Mouse (Mus musculus) neural tube, embryonic 11.5 days (tissue): ENCODE measurements around the gene Tmem211. TPM values are rescaled to one million over a fixed set of nuclear protein-coding genes. Genes with fewer than 3 reads are reported as not detected.

Experiments
- ATAC-seq: fragments of 200-750 bp; cut with Nextera tagmentation; 2 replicates; pipeline ENCODE4 v1.8.0; 2017; ENCODE audit warnings: moderate number of reproducible peaks, mild to moderate bottlenecking, moderate TSS enrichment, moderate library complexity; ENCODE audit not compliant: insufficient read depth, low FRiP score, low TSS enrichment
- DNase-seq: peaks from one replicate; pipeline ENCODE4 v3.0.0-alpha.2; 2015; ENCODE audit warnings: low spot score
- H3K27ac ChIP-seq: fragments of 300-500 bp; sonication (generic); 2 replicates; pipeline ENCODE4 v1.5.1; 2014; ENCODE audit warnings: low read depth, mild to moderate bottlenecking, low read length
- H3K27me3 ChIP-seq: fragments of 300-500 bp; sonication (generic); 2 replicates; pipeline ENCODE4 v1.6.1; 2014; ENCODE audit warnings: mild to moderate bottlenecking, low read length, mixed read lengths; ENCODE audit not compliant: control insufficient read depth, insufficient read depth
- H3K36me3 ChIP-seq: fragments of 300-500 bp; sonication (generic); 2 replicates; pipeline ENCODE4 v1.6.1; 2014; ENCODE audit warnings: mild to moderate bottlenecking, low read length, moderate library complexity, mixed read lengths; ENCODE audit not compliant: control insufficient read depth, insufficient read depth
- H3K4me1 ChIP-seq: fragments of 300-500 bp; sonication (generic); 2 replicates; pipeline ENCODE4 v1.6.1; 2014; ENCODE audit warnings: low read length, mixed read lengths; ENCODE audit not compliant: control insufficient read depth, insufficient read depth
- H3K4me2 ChIP-seq: fragments of 300-500 bp; sonication (generic); 2 replicates; pipeline ENCODE4 v1.6.1; 2014; ENCODE audit warnings: low read depth, mild to moderate bottlenecking, moderate library complexity
- H3K4me3 ChIP-seq: fragments of 300-500 bp; sonication (generic); 2 replicates; pipeline ENCODE4 v1.5.1; 2014; ENCODE audit warnings: low read depth, low read length
- H3K9ac ChIP-seq: fragments of 300-500 bp; sonication (generic); 2 replicates; pipeline ENCODE4 v1.6.1; 2014; ENCODE audit warnings: mild to moderate bottlenecking, low read length
- H3K9me3 ChIP-seq: fragments of 300-500 bp; sonication (generic); 2 replicates; pipeline ENCODE4 v1.6.1; 2016; ENCODE audit warnings: low read length; ENCODE audit not compliant: control insufficient read depth
- WGBS: fragments of 180-500 bp; shearing (Covaris S2); extraction: QIAGEN DNeasy Blood & Tissue Kit; methylation state at CpG from one replicate; pipeline ENCODE4 v1.1.7; 2014; 5-methylcytosine and 5-hydroxymethylcytosine counted together
- polyA plus RNA-seq: library from polyadenylated mRNA; unstranded; fragments of >200 nt; fragmentation: Nextera tagmentation; extraction: Ambion mirVana; gene quantifications from 2 replicates; pipeline ENCODE4 v1.2.1, GENCODE M21; 2014

The Tmem211 gene
- polyA plus RNA-seq, 1 experiment from 2014 or later = not detected

- peaks cover 27% of the 10 kb centered on the region for H3K27me3 ChIP-seq
- 37% methylated on average over 5 of the region's 5 CpGs for whole genome bisulfite sequencing
- no peaks in the 10 kb centered on the region for H3K4me1 ChIP-seq
- no peaks in the 10 kb centered on the region for H3K9me3 ChIP-seq
- H3K4me2 ChIP-seq = no peak overlapping the region
- DNase-seq (no peak), ATAC-seq (no peak)
- no peak overlapping the region for H3K9ac ChIP-seq
- no peak overlapping the region for H3K4me3 ChIP-seq
- no peak overlapping the region for H3K27ac ChIP-seq
- H3K36me3 ChIP-seq = no peaks in the 10 kb centered on the region
Measured at GRCm38 (mm10) chr5:113287762-113288161, 61.1 kb downstream of the Tmem211 start.

DNA sequence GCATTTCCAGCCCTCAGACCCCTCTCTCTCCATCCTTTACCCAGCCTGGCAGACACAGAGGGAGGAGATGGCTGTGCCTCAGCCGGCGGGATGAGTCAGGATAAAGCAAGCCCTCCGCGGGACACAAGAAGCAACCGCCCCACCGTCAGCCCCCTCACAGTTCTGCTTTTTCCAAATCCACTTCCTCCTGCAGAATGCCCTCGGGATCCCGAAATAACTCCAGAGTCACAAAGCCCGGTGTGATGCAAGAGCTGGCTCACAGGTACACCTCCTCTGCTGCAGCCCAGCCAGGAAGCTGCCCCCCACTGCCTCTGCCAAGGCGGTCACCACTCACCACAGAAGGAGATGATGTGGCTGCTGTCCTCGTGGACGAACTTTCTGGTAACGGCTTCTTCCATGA lies 61.8 kb downstream of the Tmem211 start:
- no peak for ATAC-seq

More for the DNA sequence above, 61.8 kb downstream of the Tmem211 start:
- Histone ChIP-seq H3K4me2 (no peak overlapping the region), H3K9ac (no peak overlapping the region), H3K4me1 (no peaks in the 10 kb centered on the region), H3K4me3 (no peak overlapping the region), H3K9me3 (no peaks in the 10 kb centered on the region), H3K27ac (no peak overlapping the region), H3K36me3 (no peaks in the 10 kb centered on the region), H3K27me3 (peaks cover 27% of the 10 kb centered on the region)
- 48% methylated on average over 13 of the region's 13 CpGs for WGBS
- DNase-seq = no peak

Other genes with a start within 250 kb of the Tmem211 start
- gene Grk3, start 211.1 kb upstream of the Tmem211 start, polyA plus RNA-seq = 4.8 and 5.9 TPM in 2 replicates
- gene Crybb2, start 156.8 kb upstream of the Tmem211 start, polyA plus RNA-seq = not detected in 2 replicates
- gene Crybb3, start 145.3 kb upstream of the Tmem211 start, polyA plus RNA-seq = not detected in 2 replicates
- gene 2900026A02Rik, start 5.7 kb upstream of the Tmem211 start, polyA plus RNA-seq = 1.3 and 1.5 TPM in 2 replicates
- gene Sgsm1, start 83.9 kb downstream of the Tmem211 start, polyA plus RNA-seq = 8.5 and 10.7 TPM in 2 replicates
- gene Aym1, start 130.4 kb downstream of the Tmem211 start, polyA plus RNA-seq = not detected in 2 replicates